Comparison of ENCODE assay signal across 7 mouse cellular contexts in the genomic region with DNA sequence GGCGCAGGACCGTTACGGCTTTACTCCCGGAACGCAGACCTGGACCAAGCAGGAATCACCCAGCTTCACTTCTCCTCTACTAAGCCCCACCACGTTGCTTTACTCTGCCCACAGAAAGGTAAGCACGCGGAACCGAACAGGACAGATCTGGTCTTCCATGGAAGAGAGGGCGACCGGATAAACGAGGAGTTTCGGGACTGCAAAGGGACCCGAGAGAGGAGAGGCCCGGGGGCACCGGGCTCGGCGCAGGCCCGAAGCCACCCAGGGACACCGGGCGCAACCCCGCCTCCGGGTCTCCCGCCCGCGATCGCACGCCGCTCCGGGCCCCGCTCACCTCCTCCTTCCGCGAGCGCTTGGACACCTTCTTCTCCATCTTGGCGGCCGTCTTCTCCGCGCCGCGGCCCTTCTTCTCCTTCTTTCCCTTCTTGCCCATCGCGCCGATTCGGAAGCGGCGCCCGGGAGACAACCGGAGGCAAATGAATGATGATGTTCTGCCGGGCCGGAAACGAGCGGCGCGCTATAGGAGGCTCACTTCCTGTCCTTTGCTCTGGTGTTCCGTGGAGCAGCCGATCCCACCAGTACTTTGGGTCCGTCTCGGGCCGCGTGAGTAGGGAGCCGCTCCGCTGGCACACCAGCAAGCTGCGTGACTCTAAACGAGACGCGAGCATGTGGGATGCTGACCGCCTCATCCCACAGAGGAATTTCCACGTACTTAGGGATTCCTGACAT. TPM values are rescaled to one million over a fixed set of nuclear protein-coding genes. Genes with fewer than 3 reads are reported as not detected.
DNase-seq lines count a peak whose midpoint lies in the region; ATAC-seq and TF ChIP-seq lines count a peak whose summit lies in the region.

A gene (minus strand): TSS at position 522 of the 729 bp plus-strand sequence.

- peak within 1 kb of the TSS; percentile 97 for H3K4me3 ChIP-seq in embryonic facial prominence, embryonic 12.5 days
- peak within 1 kb of the TSS; percentile 63 for H3K4me3 ChIP-seq in kidney, adult 2 months (ENCODE audit: insufficient read depth, low read depth, low read length)
- peak within 1 kb of the TSS; percentile 86 for H3K4me3 ChIP-seq in limb, embryonic 12.5 days (replicated peaks)
- H3K4me3 ChIP-seq in midbrain, embryonic 15.5 days: peak within 1 kb of the TSS; percentile 59
- peak within 1 kb of the TSS; percentile 86 for H3K4me3 ChIP-seq in spleen, adult 2 months (ENCODE audit: extremely low read depth, insufficient read depth, insufficient read length)

- no peaks in the 10 kb centered on the region for H3K9me3 ChIP-seq in embryonic facial prominence, embryonic 12.5 days
- no peaks in the 10 kb centered on the region for H3K9me3 ChIP-seq in limb, embryonic 12.5 days
- no peaks in the 10 kb centered on the region for H3K9me3 ChIP-seq in midbrain, embryonic 15.5 days

- peak; percentile 96 for ATAC-seq in embryonic facial prominence, embryonic 12.5 days (ENCODE audit: insufficient number of reproducible peaks, insufficient read depth, low FRiP score, low TSS enrichment)
- ATAC-seq in limb, embryonic 12.5 days (ENCODE audit: insufficient number of reproducible peaks, insufficient read depth, low FRiP score, low TSS enrichment, low read depth): peak; percentile 88
- ATAC-seq in midbrain, embryonic 15.5 days (replicated peaks): peak; percentile 98

- H3K36me3 ChIP-seq in embryonic facial prominence, embryonic 12.5 days: no peaks in the 10 kb centered on the region
- no peaks in the 10 kb centered on the region for H3K36me3 ChIP-seq in kidney, adult 2 months (ENCODE audit: control insufficient read depth, insufficient read depth, low read length)
- no peaks in the 10 kb centered on the region for H3K36me3 ChIP-seq in limb, embryonic 12.5 days
- no peaks in the 10 kb centered on the region for H3K36me3 ChIP-seq in midbrain, embryonic 15.5 days (replicated peaks)
- H3K36me3 ChIP-seq in spleen, adult 2 months (ENCODE audit: control insufficient read depth, insufficient read depth, low read length): no peaks in the 10 kb centered on the region

- H3K27ac ChIP-seq in embryonic facial prominence, embryonic 12.5 days: peak within 1 kb of the TSS; percentile 54; the same call in 1 of the 2 replicates
- peak within 1 kb of the TSS; percentile 48 for H3K27ac ChIP-seq in kidney, adult 2 months (ENCODE audit: insufficient read depth, low read depth, low read length)
- H3K27ac ChIP-seq in limb, embryonic 12.5 days: 0 out of 2 replicates have a peak within 1 kb of the TSS, but pooled peaks have one; percentile 12
- H3K27ac ChIP-seq in midbrain, embryonic 15.5 days: peak within 1 kb of the TSS; percentile 85
- H3K27ac ChIP-seq in spleen, adult 2 months (ENCODE audit: insufficient read depth, low read length): peak within 1 kb of the TSS; percentile 13

- H3K4me1 ChIP-seq in embryonic facial prominence, embryonic 12.5 days: peaks cover 14% of the 10 kb centered on the region
- peaks cover 10% of the 10 kb centered on the region; the same call in 1 of the 2 replicates for H3K4me1 ChIP-seq in kidney, adult 2 months (ENCODE audit: control insufficient read depth, insufficient read depth, low read length)
- peaks cover 12% of the 10 kb centered on the region for H3K4me1 ChIP-seq in limb, embryonic 12.5 days (replicated peaks)
- peaks cover 22% of the 10 kb centered on the region for H3K4me1 ChIP-seq in midbrain, embryonic 15.5 days
- H3K4me1 ChIP-seq in spleen, adult 2 months (ENCODE audit: control insufficient read depth, insufficient read depth, insufficient read length): no peaks in the 10 kb centered on the region; the same call in 1 of the 2 replicates

- peak; percentile 84 for DNase-seq in adrenal gland, postnatal 25 days
- peak; percentile 88 to 95 for DNase-seq in heart, adult 18-20 months
- peak; percentile 91 for DNase-seq in kidney, adult 2 months
- peak; percentile 76 to 77 for DNase-seq in spleen, adult 2 months (ENCODE audit: low read depth in 1 of 2, low spot score in 2 of 2)

- no peak for TF ChIP-seq CTCF in kidney, adult 2 months (conservative IDR thresholded peaks at IDR 0.05; ENCODE audit: insufficient read depth, insufficient read length, low read depth, low read length)
- peak; percentile 6; the same call in 1 of the 2 replicates for TF ChIP-seq CTCF in spleen, adult 2 months (IDR thresholded peaks at IDR 0.05; ENCODE audit: extremely low read depth, insufficient read depth, insufficient read length, insufficient replicate concordance)

- TF ChIP-seq POLR2A in kidney, adult 2 months (IDR thresholded peaks at IDR 0.05; ENCODE audit: low read depth, low read length): no peak
- no peak for TF ChIP-seq POLR2A in spleen, adult 2 months (IDR thresholded peaks at IDR 0.05; ENCODE audit: low read depth, low read length)

- peak within 1 kb of the TSS; percentile 73 for H3K4me2 ChIP-seq in embryonic facial prominence, embryonic 12.5 days (replicated peaks)
- H3K4me2 ChIP-seq in limb, embryonic 12.5 days: peak within 1 kb of the TSS; percentile 92
- H3K4me2 ChIP-seq in midbrain, embryonic 15.5 days: peak within 1 kb of the TSS; percentile 79

- WGBS in embryonic facial prominence, embryonic 12.5 days: under 1% methylated on average over 67 of the region's 68 CpGs
- 1% methylated on average over 66 of the region's 68 CpGs for WGBS in kidney, adult 2 months
- under 1% methylated on average over 68 of the region's 68 CpGs for WGBS in limb, embryonic 12.5 days
- WGBS in midbrain, embryonic 15.5 days: under 1% methylated on average over 68 of the region's 68 CpGs
- under 1% methylated on average over 64 of the region's 68 CpGs for WGBS in spleen, adult 2 months

- peak within 1 kb of the TSS; percentile 87 for H3K9ac ChIP-seq in embryonic facial prominence, embryonic 12.5 days
- H3K9ac ChIP-seq in limb, embryonic 12.5 days (replicated peaks): peak within 1 kb of the TSS; percentile 84
- H3K9ac ChIP-seq in midbrain, embryonic 15.5 days: peak within 1 kb of the TSS; percentile 67

- no peaks in the 10 kb centered on the region for H3K27me3 ChIP-seq in embryonic facial prominence, embryonic 12.5 days
- no peaks in the 10 kb centered on the region for H3K27me3 ChIP-seq in kidney, adult 2 months (replicated peaks; ENCODE audit: control insufficient read depth, insufficient read depth, low read length)
- peaks cover 5% of the 10 kb centered on the region for H3K27me3 ChIP-seq in limb, embryonic 12.5 days
- H3K27me3 ChIP-seq in midbrain, embryonic 15.5 days (replicated peaks): no peaks in the 10 kb centered on the region
- no peaks in the 10 kb centered on the region for H3K27me3 ChIP-seq in spleen, adult 2 months (ENCODE audit: control insufficient read depth, insufficient read depth, low read length)

RNA-seq across cellular contexts. Expression of the gene that starts here (rescaled TPM):
- 29.1 and 30.5 TPM in 2 replicates for total RNA-seq in adrenal gland, postnatal 25 days (2021)
- 45.2 and 46.6 TPM in 2 replicates for polyA plus RNA-seq in embryonic facial prominence, embryonic 12.5 days (2016; fragmentation: Nextera tagmentation; extraction: Ambion mirVana)
- total RNA-seq in heart, adult 18-20 months (2021): 10 to 100 TPM; 12.0 to 13.7 TPM
- polyA plus RNA-seq in kidney, adult 2 months (2012; rRNA removed): 14.6 and 16.4 TPM in 2 replicates
- polyA plus RNA-seq in limb, embryonic 12.5 days (2016; fragmentation: Nextera tagmentation; extraction: Ambion mirVana): 49.5 and 49.9 TPM in 2 replicates
- polyA plus RNA-seq in midbrain, embryonic 15.5 days (2015; fragmentation: Nextera tagmentation; extraction: Ambion mirVana): 49.6 and 52.3 TPM in 2 replicates
- 15.8 and 17.6 TPM in 2 replicates for polyA plus RNA-seq in spleen, adult 2 months (2012; rRNA removed)

Comparison
In these comparisons a context has a peak if more than half of its experiments do, and no peak if none do; other contexts are left out.
1. Peak in every context shown above with its lines: DNase-seq, ATAC-seq, H3K4me3 ChIP-seq and H3K27ac ChIP-seq.
2. H3K27ac ChIP-seq: peak in every context shown above with its lines; median percentile 85 in midbrain, embryonic 15.5 days; 54 in embryonic facial prominence, embryonic 12.5 days; 48 in kidney, adult 2 months; 13 in spleen, adult 2 months; 12 in limb, embryonic 12.5 days.